9 mouse cellular contexts compared by ENCODE assay signal in genomic region chr3:107205994-107206393, GRCm38 (mm10). TPM values are rescaled to one million over a fixed set of nuclear protein-coding genes. Genes with fewer than 3 reads are reported as not detected.
DNase-seq lines count a peak whose midpoint lies in the region; ATAC-seq and TF ChIP-seq lines count a peak whose summit lies in the region.
"Had no signal": no experiment of that assay in that cellular context is flagged by ENCODE, and none has a peak within 500 bp of the region (broad histone marks: within the 10 kb centered on the region; RNA-seq: fewer than 3 reads in every experiment).

No protein-coding gene starts in this region.

- no peak for ATAC-seq in kidney, embryonic 14.5 days (ENCODE audit: low FRiP score, low TSS enrichment)
- 0 out of 2 replicates have a peak, but pooled peaks have one; percentile 28 for ATAC-seq in neutrophil, adult 5-6 weeks (ENCODE audit: extremely low read depth, insufficient number of reproducible peaks, low FRiP score, poor library complexity, severe bottlenecking)

- no peak overlapping the region for H3K27ac ChIP-seq in kidney, adult 2 months (ENCODE audit: insufficient read depth, low read depth, low read length)
- no peak overlapping the region for H3K27ac ChIP-seq in kidney, embryonic 14.5 days (ENCODE audit: low read depth, low read length)
- H3K27ac ChIP-seq in thymus, adult 2 months (ENCODE audit: control insufficient read depth, insufficient read depth, low read length) = no peak overlapping the region

- peak; percentile 77 for DNase-seq in kidney, adult 2 months
- peak; percentile 70 for DNase-seq in adrenal gland, postnatal 25 days
- peak; percentile 57 for DNase-seq in embryo, embryonic 9.5 days (ENCODE audit: extremely low spot score)
- DNase-seq in hindlimb bud, embryonic 11.5 days (ENCODE audit: extremely low spot score, low read depth, low spot score) = peak; percentile 33
- DNase-seq in left cerebral cortex, postnatal 10 days (ENCODE audit: extremely low spot score in 1 of 2, low spot score in 2 of 2) = peak; percentile 37 to 75
- DNase-seq in thymus, adult 2 months = peak; percentile 68

- no peak overlapping the region for H3K4me3 ChIP-seq in kidney, adult 2 months (ENCODE audit: insufficient read depth, low read depth, low read length)
- no peak overlapping the region for H3K4me3 ChIP-seq in kidney, embryonic 14.5 days (ENCODE audit: low read length)
- no peak overlapping the region for H3K4me3 ChIP-seq in thymus, adult 2 months (ENCODE audit: control insufficient read depth, insufficient read depth, low read length)

- no peak for TF ChIP-seq POLR2A in kidney, adult 2 months (IDR thresholded peaks at IDR 0.05; ENCODE audit: low read depth, low read length)
- no peak for TF ChIP-seq POLR2A in thymus, adult 2 months (IDR thresholded peaks at IDR 0.05; ENCODE audit: control insufficient read depth, extremely low read depth, insufficient read depth, low read length, poor library complexity)

- no peaks in the 10 kb centered on the region for H3K36me3 ChIP-seq in kidney, adult 2 months (ENCODE audit: control insufficient read depth, insufficient read depth, low read length)
- H3K36me3 ChIP-seq in kidney, embryonic 14.5 days (ENCODE audit: control insufficient read depth, insufficient read depth, low read length) = no peaks in the 10 kb centered on the region
- no peaks in the 10 kb centered on the region for H3K36me3 ChIP-seq in thymus, adult 2 months (ENCODE audit: control insufficient read depth, insufficient read depth, low read length)

- no peaks in the 10 kb centered on the region for H3K4me1 ChIP-seq in kidney, adult 2 months (ENCODE audit: control insufficient read depth, insufficient read depth, low read length)
- 0 out of 2 replicates have a peak, but pooled peaks cover 5% of the 10 kb centered on the region for H3K4me1 ChIP-seq in kidney, embryonic 14.5 days (ENCODE audit: control insufficient read depth, insufficient read depth, low read length)
- no peaks in the 10 kb centered on the region for H3K4me1 ChIP-seq in thymus, adult 2 months (replicated peaks; ENCODE audit: control insufficient read depth, insufficient read depth, low read length)

- H3K9me3 ChIP-seq in kidney, embryonic 14.5 days (ENCODE audit: control insufficient read depth, low read length) = no peaks in the 10 kb centered on the region

- no peak overlapping the region for H3K4me2 ChIP-seq in kidney, embryonic 14.5 days (replicated peaks; ENCODE audit: low read depth, low read length)

- 3% methylated on average over 4 of the region's 4 CpGs for WGBS in kidney, adult 2 months
- 13% methylated on average over 4 of the region's 4 CpGs for WGBS in kidney, embryonic 14.5 days
- 11% methylated on average over 4 of the region's 4 CpGs for WGBS in thymus, adult 2 months

- intact Hi-C loops in left cerebral cortex, postnatal 10 days (cut with DNase I) = loop anchor here (2.0 kb wide), 1 partner anchor 69 kb away; no protein-coding TSS in a partner anchor

- no peak overlapping the region for H3K9ac ChIP-seq in kidney, embryonic 14.5 days (ENCODE audit: low read depth, low read length)

- no peaks in the 10 kb centered on the region for H3K27me3 ChIP-seq in kidney, adult 2 months (replicated peaks; ENCODE audit: control insufficient read depth, insufficient read depth, low read length)
- no peaks in the 10 kb centered on the region for H3K27me3 ChIP-seq in kidney, embryonic 14.5 days (ENCODE audit: control insufficient read depth, insufficient read depth, low read length)
- no peaks in the 10 kb centered on the region for H3K27me3 ChIP-seq in thymus, adult 2 months (ENCODE audit: control insufficient read depth, insufficient read depth, low read length)

- peak; percentile 93 for TF ChIP-seq CTCF in kidney, adult 2 months (conservative IDR thresholded peaks at IDR 0.05; ENCODE audit: insufficient read depth, insufficient read length, low read depth, low read length)
- no peak for TF ChIP-seq CTCF in thymus, adult 2 months (IDR thresholded peaks at IDR 0.05; ENCODE audit: borderline replicate concordance, control insufficient read depth, extremely low read depth, insufficient read depth, low read length, poor library complexity)

RNA-seq across cellular contexts. Expression of gene Cym, which starts 15.5 kb away (rescaled TPM):
- 1.9 and 2.4 TPM in 2 replicates for polyA plus RNA-seq in kidney, adult 2 months (2012; rRNA removed)
- polyA plus RNA-seq in kidney, embryonic 14.5 days (2014; fragmentation: Nextera tagmentation; extraction: Ambion mirVana) = not detected in 2 replicates
- total RNA-seq in adrenal gland, postnatal 25 days (2021) = 0.43 TPM in 1 of 2 replicates, not detected in the other
- under 1 TPM in 1 of 2 experiments, not detected in 1; 0.28 TPM for total RNA-seq in left cerebral cortex, postnatal 10 days (2021)
- not detected in 2 replicates for total RNA-seq in neutrophil, adult 5-6 weeks (2017)
- polyA plus RNA-seq in thymus, adult 2 months (2012; rRNA removed) = 0.64 and 0.85 TPM in 2 replicates

RNA-seq across cellular contexts. Expression of gene Kcna10, which starts 23.1 kb away (rescaled TPM):
- not detected in 2 replicates for polyA plus RNA-seq in kidney, adult 2 months (2012; rRNA removed)
- polyA plus RNA-seq in kidney, embryonic 14.5 days (2014; fragmentation: Nextera tagmentation; extraction: Ambion mirVana) = not detected in 2 replicates
- not detected in 2 replicates for total RNA-seq in adrenal gland, postnatal 25 days (2021)
- not detected for total RNA-seq in left cerebral cortex, postnatal 10 days (2021)
- total RNA-seq in neutrophil, adult 5-6 weeks (2017) = not detected in 2 replicates
- not detected in 2 replicates for polyA plus RNA-seq in thymus, adult 2 months (2012; rRNA removed)
- polyA plus RNA-seq: neural tube, embryonic 14.5 days had no signal

RNA-seq across cellular contexts. Expression of gene A630076J17Rik, which starts 24.4 kb away (rescaled TPM):
- not detected in 2 replicates for polyA plus RNA-seq in kidney, adult 2 months (2012; rRNA removed)
- polyA plus RNA-seq in kidney, embryonic 14.5 days (2014; fragmentation: Nextera tagmentation; extraction: Ambion mirVana) = not detected in 2 replicates
- not detected in 2 replicates for total RNA-seq in adrenal gland, postnatal 25 days (2021)
- not detected for total RNA-seq in left cerebral cortex, postnatal 10 days (2021)
- total RNA-seq in neutrophil, adult 5-6 weeks (2017) = not detected in 2 replicates
- 0.53 and 0.54 TPM in 2 replicates for polyA plus RNA-seq in thymus, adult 2 months (2012; rRNA removed)
- polyA plus RNA-seq: neural tube, embryonic 14.5 days had no signal

RNA-seq across cellular contexts. Expression of gene Prok1, which starts 33.5 kb away (rescaled TPM):
- 10.8 and 12.8 TPM in 2 replicates for polyA plus RNA-seq in kidney, adult 2 months (2012; rRNA removed)
- 0.09 TPM in 1 of 2 replicates, not detected in the other for polyA plus RNA-seq in kidney, embryonic 14.5 days (2014; fragmentation: Nextera tagmentation; extraction: Ambion mirVana)
- 0.38 and 0.49 TPM in 2 replicates for total RNA-seq in adrenal gland, postnatal 25 days (2021)
- not detected for total RNA-seq in left cerebral cortex, postnatal 10 days (2021)
- total RNA-seq in neutrophil, adult 5-6 weeks (2017) = 0.25 TPM in 1 of 2 replicates, not detected in the other
- polyA plus RNA-seq in thymus, adult 2 months (2012; rRNA removed) = 0.10 and 0.70 TPM in 2 replicates
